Mouse (Mus musculus) liver, embryonic 14.5 days (tissue): ENCODE data around the gene Borcs5.

Source experiments
- CTCF ChIP-seq: IDR thresholded peaks from 2 replicates; pipeline ENCODE4 v1.5.1; 2016; ENCODE audit warnings: antibody characterized with exemption, low read depth, control low read depth
- EP300 ChIP-seq: IDR thresholded peaks from 2 replicates; pipeline ENCODE4 v1.6.1; 2016; ENCODE audit warnings: antibody characterized with exemption, low read depth

- TF ChIP-seq EP300 (no peak), CTCF (no peak)
Measured at GRCm38 (mm10) chr6:134696146-134696545, 56.8 kb downstream of the Borcs5 start.
